Mouse (Mus musculus) lung, postnatal 0 days (tissue): Measurements from ENCODE around the gene Fyn. TPM values are rescaled to one million over a fixed set of nuclear protein-coding genes. Genes with fewer than 3 reads are reported as not detected.

Source experiments
- ATAC-seq: fragments of 200-750 bp; cut with Nextera tagmentation; 2 replicates; pipeline ENCODE4 v1.8.0; 2017; ENCODE audit warnings: moderate library complexity
- DNase-seq: peaks from one replicate; pipeline ENCODE4 v3.0.0-alpha.2; 2016; ENCODE audit warnings: low spot score
- H3K27ac ChIP-seq: fragments of 300-500 bp; sonication (generic); 2 replicates; pipeline ENCODE4 v1.5.1; 2014; ENCODE audit warnings: antibody characterized with exemption, mild to moderate bottlenecking, low read length, mixed read lengths
- H3K27me3 ChIP-seq: fragments of 300-500 bp; sonication (generic); replicated peaks from 2 replicates; pipeline ENCODE4 v1.6.1; 2014; ENCODE audit warnings: low read length, mixed read lengths; ENCODE audit not compliant: insufficient read depth
- H3K36me3 ChIP-seq: fragments of 300-500 bp; sonication (generic); 2 replicates; pipeline ENCODE4 v1.6.1; 2014; ENCODE audit warnings: low read length, mixed read lengths; ENCODE audit not compliant: insufficient read depth
- H3K4me1 ChIP-seq: fragments of 300-500 bp; sonication (generic); 2 replicates; pipeline ENCODE4 v1.6.1; 2014; ENCODE audit warnings: antibody characterized with exemption, low read depth, low read length, mixed read lengths; ENCODE audit not compliant: insufficient read depth
- H3K4me2 ChIP-seq: fragments of 300-500 bp; sonication (generic); replicated peaks from 2 replicates; pipeline ENCODE4 v1.6.1; 2014; ENCODE audit warnings: low read depth, mild to moderate bottlenecking, low read length, moderate library complexity, mixed read lengths
- H3K4me3 ChIP-seq: fragments of 300-500 bp; sonication (generic); 2 replicates; pipeline ENCODE4 v1.5.1; 2014; ENCODE audit warnings: low read depth, low read length
- H3K9ac ChIP-seq: fragments of 300-500 bp; sonication (generic); replicated peaks from 2 replicates; pipeline ENCODE4 v1.6.1; 2014; ENCODE audit warnings: low read depth, mild to moderate bottlenecking
- H3K9me3 ChIP-seq: fragments of 300-500 bp; sonication (generic); 2 replicates; pipeline ENCODE4 v1.6.1; 2016; ENCODE audit warnings: low read length, mixed read lengths
- CTCF ChIP-seq: IDR thresholded peaks from 2 replicates; pipeline ENCODE4 v1.5.1; 2016; ENCODE audit warnings: antibody characterized with exemption, mild to moderate bottlenecking
- EP300 ChIP-seq: IDR thresholded peaks from 2 replicates; pipeline ENCODE4 v1.6.1; 2016; ENCODE audit warnings: antibody characterized with exemption, mild to moderate bottlenecking, control low read depth
- WGBS: fragments of 180-500 bp; shearing (Covaris S2); extraction: QIAGEN DNeasy Blood & Tissue Kit; methylation state at CpG from one replicate; pipeline ENCODE4 v1.1.7; 2014; 5-methylcytosine and 5-hydroxymethylcytosine counted together
- polyA plus RNA-seq: library from polyadenylated mRNA; unstranded; fragments of >200 nt; fragmentation: Nextera tagmentation; extraction: Ambion mirVana; gene quantifications from 2 replicates; pipeline ENCODE4 v1.2.1, GENCODE M21; 2015

Fyn gene
- polyA plus RNA-seq, 1 experiment from 2014 or later, result 23.0 TPM

DNA sequence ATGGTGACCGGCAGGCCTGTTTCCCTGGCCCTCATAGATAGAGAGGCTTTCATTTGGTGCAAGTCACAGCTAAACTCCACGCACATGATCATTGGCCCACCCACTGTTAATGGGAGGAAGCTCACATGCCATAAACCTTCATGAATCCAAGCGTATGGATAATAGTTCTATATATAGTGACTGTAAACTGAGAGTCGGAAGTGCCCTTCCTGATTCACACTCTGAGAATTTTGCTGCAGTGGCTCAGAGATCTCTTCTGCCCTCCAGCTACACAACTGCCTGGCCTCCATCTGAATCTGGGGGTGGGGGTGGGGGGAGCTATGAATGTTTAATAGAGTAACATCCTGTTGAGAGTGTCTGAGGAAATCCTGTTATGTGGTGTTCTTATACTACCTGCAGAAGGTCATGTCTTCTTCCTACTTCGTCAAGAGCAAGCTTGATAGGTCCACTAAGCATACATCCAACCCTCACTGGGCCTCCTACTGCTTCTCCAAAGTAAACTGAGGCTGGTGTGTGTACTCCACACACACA lies 153.3 kb downstream of the Fyn start:
- DNase-seq (no peak), ATAC-seq (peak; percentile 31)
- H3K9ac ChIP-seq, result no peak overlapping the region
- H3K4me2 ChIP-seq, result no peak overlapping the region
- H3K36me3 ChIP-seq, result no peaks in the 10 kb centered on the region
- no peak overlapping the region for H3K27ac ChIP-seq
- TF ChIP-seq EP300, result peak; percentile 43
- no peak for TF ChIP-seq CTCF
- no peaks in the 10 kb centered on the region for H3K9me3 ChIP-seq
- no peak overlapping the region for H3K4me3 ChIP-seq
- WGBS, result 56% methylated on average over 5 of the region's 5 CpGs
- no peaks in the 10 kb centered on the region for H3K27me3 ChIP-seq
- H3K4me1 ChIP-seq, result no peaks in the 10 kb centered on the region; the same call in 1 of the 2 replicates

DNA sequence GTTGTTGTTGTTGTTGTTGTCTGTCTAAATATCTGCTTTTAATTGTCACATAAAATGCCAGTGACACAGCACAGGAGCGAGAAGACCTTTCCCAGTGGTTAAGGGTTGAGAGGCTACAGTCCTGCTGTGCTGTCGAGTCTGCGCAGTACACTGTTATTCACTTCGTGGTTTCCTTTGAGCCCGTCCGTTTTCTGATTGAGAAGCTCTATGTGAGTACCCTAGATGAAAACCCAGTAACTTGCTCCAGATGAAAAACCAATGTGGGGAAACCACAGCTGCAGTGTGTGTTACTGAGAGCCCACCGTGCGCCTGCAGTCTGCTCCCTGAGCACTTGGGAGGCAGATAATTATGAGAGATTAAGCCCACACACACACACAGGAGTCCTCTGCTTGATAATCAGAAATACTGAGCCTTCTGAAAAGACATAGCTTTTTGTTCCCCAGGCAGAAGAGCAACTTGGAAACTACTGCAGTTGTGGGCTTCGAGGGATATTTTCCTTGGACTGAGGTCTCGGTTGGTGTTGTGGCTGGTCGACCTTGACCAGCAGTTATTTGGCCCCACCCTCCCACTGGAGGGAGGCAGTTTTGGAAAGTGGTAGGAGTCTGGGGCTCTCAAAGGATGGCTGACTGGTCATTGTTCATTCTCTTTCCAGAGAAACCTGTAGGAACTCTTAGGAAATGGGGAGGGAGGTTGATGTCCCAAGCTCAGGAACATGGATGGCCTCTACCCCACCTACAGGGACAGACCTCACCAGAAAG lies 154.4 kb downstream of the Fyn start:
- no peak overlapping the region for H3K27ac ChIP-seq
- no peak overlapping the region for H3K9ac ChIP-seq
- no peak overlapping the region for H3K4me2 ChIP-seq
- no peak for TF ChIP-seq CTCF
- TF ChIP-seq EP300, result no peak
- no peaks in the 10 kb centered on the region for H3K27me3 ChIP-seq
- H3K4me3 ChIP-seq, result no peak overlapping the region
- DNase-seq, result no peak
- H3K36me3 ChIP-seq, result no peaks in the 10 kb centered on the region
- WGBS, result 76% methylated on average over 11 of the region's 11 CpGs
- ATAC-seq, result no peak
- H3K9me3 ChIP-seq, result no peaks in the 10 kb centered on the region
- no peaks in the 10 kb centered on the region; the same call in 1 of the 2 replicates for H3K4me1 ChIP-seq

GRCm38 (mm10) chr10:39524355-39524754 lies 155.7 kb downstream of the Fyn start:
- Histone ChIP-seq H3K4me2 (no peak overlapping the region), H3K36me3 (no peaks in the 10 kb centered on the region), H3K4me3 (no peak overlapping the region), H3K9ac (no peak overlapping the region), H3K27ac (no peak overlapping the region), H3K27me3 (no peaks in the 10 kb centered on the region), H3K4me1 (no peaks in the 10 kb centered on the region; the same call in 1 of the 2 replicates), H3K9me3 (no peaks in the 10 kb centered on the region)
- WGBS, result 39% methylated on average over 8 of the region's 8 CpGs
- peak; percentile 54 for DNase-seq
- ATAC-seq, result peak; percentile 75
- TF ChIP-seq EP300 (peak; percentile 67), CTCF (no peak)

DNA sequence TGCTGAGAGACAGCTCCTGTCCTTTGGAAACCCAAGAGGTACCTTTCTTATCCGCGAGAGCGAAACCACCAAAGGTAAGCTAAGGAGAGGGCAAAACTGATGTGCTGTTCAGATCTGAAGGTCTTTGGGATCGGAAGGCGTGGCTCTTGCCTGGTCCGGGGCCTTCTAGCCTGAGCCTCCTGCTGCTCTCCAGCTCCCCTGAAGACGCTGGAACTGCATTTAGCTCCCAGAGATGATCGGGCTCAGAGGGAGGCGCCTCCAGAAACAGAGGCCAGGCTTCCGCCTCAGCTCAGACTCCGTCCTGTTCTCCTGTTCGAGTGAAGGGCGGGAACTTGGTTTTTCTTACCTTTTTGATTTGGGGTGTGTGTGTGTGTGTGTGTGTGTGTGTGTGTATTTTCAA lies 156.8 kb downstream of the Fyn start:
- H3K9ac ChIP-seq, result no peak overlapping the region
- 90% methylated on average over 13 of the region's 13 CpGs for WGBS
- TF ChIP-seq CTCF (no peak), EP300 (no peak)
- no peaks in the 10 kb centered on the region for H3K27me3 ChIP-seq
- no peak for ATAC-seq
- no peak overlapping the region for H3K4me3 ChIP-seq
- DNase-seq, result no peak
- H3K36me3 ChIP-seq, result no peaks in the 10 kb centered on the region
- no peak overlapping the region for H3K4me2 ChIP-seq
- no peaks in the 10 kb centered on the region; the same call in 1 of the 2 replicates for H3K4me1 ChIP-seq
- H3K9me3 ChIP-seq, result no peaks in the 10 kb centered on the region
- no peak overlapping the region for H3K27ac ChIP-seq

DNA sequence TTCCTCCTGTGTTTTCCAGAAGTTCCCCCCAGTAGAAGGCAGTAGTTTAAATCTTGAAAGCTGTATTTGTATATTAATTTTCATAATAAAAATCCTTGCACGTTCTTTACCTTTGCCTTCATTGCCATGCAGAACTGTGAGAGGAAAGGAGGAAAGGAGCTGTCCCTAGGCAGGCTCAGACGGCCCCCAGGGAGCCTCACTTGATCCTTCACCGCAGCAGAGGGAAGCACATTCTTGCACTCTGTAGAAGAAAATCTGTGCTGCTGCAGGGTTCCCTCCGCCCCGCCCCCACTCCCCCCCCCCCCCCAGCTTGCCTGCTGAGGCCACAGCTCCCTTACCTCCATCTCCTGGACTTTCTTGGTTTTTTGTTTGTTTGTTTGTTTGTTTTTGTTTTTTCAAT lies 158.5 kb downstream of the Fyn start:
- Histone ChIP-seq H3K4me1 (no peaks in the 10 kb centered on the region; the same call in 1 of the 2 replicates), H3K4me2 (no peak overlapping the region), H3K27me3 (no peaks in the 10 kb centered on the region), H3K9ac (no peak overlapping the region), H3K36me3 (no peaks in the 10 kb centered on the region), H3K9me3 (no peaks in the 10 kb centered on the region), H3K4me3 (no peak overlapping the region), H3K27ac (no peak overlapping the region)
- TF ChIP-seq CTCF (no peak), EP300 (no peak)
- ATAC-seq, result no peak
- 45% methylated on average over 5 of the region's 5 CpGs for WGBS
- DNase-seq, result no peak

DNA sequence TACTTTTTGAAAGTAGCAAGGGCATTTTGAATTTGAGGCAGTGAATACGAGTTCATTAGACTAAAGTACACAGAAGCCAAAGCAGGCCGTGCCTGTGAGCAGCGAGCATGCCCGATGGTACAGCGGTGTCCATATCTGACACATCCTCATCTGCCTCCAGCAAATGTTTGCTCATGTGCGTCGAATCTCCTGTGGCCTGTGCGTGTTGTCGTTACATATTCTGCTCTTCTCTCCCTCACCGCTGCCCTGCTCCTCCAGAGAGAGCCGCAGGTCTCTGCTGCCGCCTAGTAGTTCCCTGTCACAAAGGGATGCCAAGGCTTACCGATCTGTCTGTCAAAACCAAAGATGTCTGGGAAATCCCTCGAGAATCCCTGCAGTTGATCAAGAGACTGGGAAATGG lies 160.5 kb downstream of the Fyn start:
- Histone ChIP-seq H3K27ac (no peak overlapping the region), H3K36me3 (no peaks in the 10 kb centered on the region), H3K9ac (no peak overlapping the region), H3K9me3 (no peaks in the 10 kb centered on the region), H3K4me1 (peaks cover 7% of the 10 kb centered on the region; the same call in 1 of the 2 replicates), H3K27me3 (no peaks in the 10 kb centered on the region), H3K4me2 (no peak overlapping the region), H3K4me3 (no peak overlapping the region)
- DNase-seq (no peak), ATAC-seq (no peak)
- TF ChIP-seq EP300 (no peak), CTCF (no peak)
- 86% methylated on average over 14 of the region's 14 CpGs for WGBS
